Mouse (Mus musculus): ENCODE measurements around the gene Sytl3. TPM values are rescaled to one million over a fixed set of nuclear protein-coding genes. Genes with fewer than 3 reads are reported as not detected.
A peak's percentile ranks its signal among the peaks of the same experiment; 100 is the strongest.
"Not testable (repeated sequence)": the region's sequence is repeated elsewhere in the genome, so short reads cannot be mapped to it uniquely, and the experiment has no call there.

Gene Sytl3
- total RNA-seq (2015) (5.4 and 7.3 TPM in 2 replicates), total RNA-seq (2017) (5.7 and 7.4 TPM in 2 replicates)

DNA sequence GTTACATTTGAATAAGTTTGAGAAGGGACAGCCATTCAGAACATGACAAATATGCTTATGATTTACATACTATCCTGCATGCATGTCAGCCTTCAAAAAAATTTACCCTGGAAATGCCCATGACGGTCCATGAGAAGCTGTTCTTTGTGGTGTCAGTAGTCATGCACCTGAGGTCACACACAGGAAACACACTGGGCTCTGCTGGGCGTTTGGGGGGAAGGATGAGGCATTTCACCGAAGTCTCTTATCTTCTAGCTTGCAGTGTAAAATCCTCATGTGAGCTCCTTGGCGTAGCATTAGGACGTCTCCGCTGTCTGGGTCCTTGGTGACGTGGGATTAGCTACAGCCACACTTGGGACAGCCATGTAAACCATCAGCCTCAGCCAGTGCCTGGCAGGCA is at the start of gene Sytl3:
Gene Sytl3 (plus strand): TSS at position 293 of the 400 bp plus-strand sequence.
- not testable (repeated sequence) for ATAC-seq (ENCODE audit: poor library complexity, severe bottlenecking)

DNA sequence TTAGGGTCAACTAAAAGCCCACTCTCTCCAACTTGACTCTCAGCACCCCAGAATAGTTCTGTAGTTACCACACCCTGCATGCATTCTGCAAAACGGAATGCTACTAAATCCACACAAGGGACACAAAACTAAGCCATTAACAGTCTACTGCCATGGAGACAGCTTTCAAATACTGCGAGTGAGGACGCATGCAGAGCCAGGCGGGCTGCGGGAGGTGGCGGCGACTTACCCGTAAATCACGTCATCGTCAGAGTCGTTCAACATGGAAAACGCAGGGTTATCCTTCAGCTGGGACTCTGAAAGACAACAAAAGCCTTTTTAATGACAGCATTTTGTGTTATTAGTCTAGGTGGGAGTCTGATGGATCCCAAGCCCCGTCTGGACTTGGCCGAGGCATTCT is 45.4 kb upstream of the Sytl3 start:
- not testable (repeated sequence) for ATAC-seq (ENCODE audit: poor library complexity, severe bottlenecking)

DNA sequence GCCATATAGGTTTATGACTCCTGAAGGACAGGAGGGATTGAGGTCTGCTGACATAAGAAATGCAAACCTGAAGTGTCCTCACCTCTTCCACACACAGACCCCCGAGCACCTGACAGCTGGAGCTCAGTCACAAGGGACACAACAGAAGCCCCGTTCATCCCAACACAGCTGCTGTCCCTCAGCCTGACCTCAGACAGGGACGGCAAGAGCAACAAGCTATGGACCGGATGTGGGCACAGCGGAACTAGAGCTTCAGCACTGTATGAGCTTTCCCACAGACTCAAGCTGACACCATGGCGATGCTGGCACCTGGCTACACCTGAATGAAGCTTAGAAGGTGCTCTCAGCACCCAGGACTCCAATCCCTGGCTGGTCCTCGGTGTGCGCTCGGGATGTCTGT is 44.6 kb upstream of the Sytl3 start:
- not testable (repeated sequence) for ATAC-seq (ENCODE audit: poor library complexity, severe bottlenecking)

DNA sequence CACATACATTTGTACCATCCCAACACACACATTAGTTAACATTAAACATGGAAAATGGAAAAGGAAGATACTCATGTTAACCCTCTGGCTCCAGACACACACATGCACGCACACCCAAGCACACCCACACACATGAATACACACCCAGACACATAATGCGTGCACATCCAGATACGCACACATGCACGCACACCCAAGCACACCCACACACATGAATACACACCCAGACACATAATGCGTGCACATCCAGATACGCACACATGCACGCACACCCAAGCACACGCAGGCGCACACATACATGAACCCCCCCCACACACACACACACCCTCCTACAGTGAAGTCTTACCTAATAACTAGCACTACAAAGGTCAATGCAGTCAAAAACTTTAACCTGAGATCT is 42.2 kb upstream of the Sytl3 start:
- not testable (repeated sequence) for ATAC-seq (ENCODE audit: poor library complexity, severe bottlenecking)

DNA sequence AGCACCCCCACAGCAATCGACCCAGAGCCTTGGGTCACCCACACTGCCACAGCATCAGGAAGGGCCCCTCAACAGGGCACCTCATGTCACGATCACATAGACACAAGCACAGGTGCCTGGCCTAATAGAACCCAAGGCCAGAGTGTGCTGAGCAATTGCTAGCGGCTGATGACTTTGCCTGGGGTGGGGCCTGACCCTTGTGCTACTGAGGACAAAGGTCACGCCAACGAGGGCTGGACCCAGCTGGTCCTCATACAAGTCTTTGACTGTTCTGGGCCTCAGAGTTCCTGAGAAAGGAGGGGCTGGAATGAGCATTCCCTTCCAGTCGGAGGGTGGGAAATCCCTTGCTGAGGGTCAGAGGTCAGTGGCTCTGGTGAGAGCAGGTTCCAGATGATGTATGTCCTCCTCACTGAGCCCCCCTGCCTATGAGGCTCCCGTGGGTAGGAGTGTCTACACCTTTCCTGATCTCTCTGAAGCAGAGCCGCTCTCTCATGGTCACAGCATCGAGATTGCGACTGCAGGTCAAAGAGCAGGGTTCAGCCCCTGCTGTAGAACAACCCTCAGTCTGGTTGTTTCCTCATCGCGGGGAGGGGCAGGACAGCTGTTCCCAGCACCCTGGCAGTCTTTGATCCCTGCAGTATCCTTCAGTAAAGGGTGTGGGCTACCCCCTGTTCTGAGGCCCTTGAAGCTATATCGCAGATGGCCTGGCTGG is 41.0 kb upstream of the Sytl3 start:
- not testable (repeated sequence) for ATAC-seq (ENCODE audit: poor library complexity, severe bottlenecking)

DNA sequence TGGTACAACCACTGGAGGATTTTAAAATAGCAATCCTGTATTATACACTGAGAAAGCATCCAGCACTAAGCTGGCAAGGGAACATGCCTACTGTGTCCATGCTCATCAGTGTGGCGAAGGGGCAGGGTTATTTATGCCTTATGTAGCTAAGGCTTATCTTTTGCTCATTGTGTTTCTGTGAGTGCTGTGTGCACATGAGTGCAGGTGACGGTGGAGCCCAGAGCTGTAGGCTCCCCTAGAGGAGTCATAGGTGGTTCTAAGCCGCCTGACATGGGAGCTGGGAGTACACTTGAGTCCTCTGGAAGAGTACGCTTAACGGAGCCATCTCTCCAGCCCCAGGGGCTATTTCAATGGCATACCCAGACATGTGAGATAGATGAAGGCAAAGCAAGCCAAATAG is 39.6 kb upstream of the Sytl3 start:
- not testable (repeated sequence) for ATAC-seq (ENCODE audit: poor library complexity, severe bottlenecking)

DNA sequence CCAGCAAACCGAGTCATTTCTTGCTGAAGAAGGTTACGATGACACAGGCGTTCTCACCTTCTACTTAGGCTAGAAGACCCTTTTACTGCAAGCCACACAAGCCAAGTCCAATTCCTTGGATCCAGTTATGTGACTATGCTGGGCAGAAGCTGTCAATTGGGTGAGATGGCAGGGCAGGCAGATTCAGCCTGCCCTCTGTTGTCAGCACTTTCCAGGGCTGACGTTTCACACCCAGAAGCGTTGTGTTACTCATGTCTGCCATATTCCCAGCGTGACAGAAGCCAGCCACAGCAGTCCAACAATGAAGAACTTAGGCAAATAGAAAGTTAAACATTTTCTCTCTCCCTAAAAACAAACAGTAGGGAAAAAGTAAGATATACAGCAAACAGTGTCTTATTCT is 38.9 kb upstream of the Sytl3 start:
- ATAC-seq (ENCODE audit: poor library complexity, severe bottlenecking): not testable (repeated sequence)

DNA sequence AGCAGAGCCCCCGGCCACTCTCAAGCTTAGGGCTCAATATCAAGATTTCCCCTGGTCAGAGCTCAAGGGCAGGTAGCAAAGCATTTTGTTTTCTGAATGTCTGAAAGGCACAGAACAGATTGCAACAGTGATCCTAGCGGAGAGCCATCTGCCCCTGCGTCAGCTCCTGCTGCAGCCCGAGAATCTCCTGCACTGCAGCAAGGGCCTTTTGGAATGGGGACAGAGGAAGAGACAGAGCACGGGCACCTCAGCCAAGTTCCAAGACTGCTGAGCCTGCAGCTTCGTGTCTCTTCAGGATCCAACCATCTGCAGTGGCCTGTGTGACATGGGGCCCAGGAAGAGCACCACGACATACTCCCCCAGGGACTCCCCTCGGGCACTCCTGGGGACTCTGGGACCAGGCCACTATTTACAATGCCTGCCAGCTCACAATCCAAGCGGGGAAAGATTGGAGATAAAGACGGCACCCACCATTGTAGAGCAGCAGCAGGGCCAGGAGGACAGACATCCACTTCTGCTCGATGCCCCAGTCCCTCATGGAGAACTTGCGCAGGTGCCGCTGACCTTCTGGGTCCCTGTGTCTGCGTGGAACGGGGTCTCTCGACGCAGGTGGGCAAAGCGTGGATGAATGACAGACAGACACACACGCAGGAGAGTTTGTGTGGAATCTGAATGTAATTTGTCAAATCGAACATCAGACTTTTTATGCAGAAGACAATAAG is 38.0 kb upstream of the Sytl3 start:
- ATAC-seq (ENCODE audit: poor library complexity, severe bottlenecking): not testable (repeated sequence)

DNA sequence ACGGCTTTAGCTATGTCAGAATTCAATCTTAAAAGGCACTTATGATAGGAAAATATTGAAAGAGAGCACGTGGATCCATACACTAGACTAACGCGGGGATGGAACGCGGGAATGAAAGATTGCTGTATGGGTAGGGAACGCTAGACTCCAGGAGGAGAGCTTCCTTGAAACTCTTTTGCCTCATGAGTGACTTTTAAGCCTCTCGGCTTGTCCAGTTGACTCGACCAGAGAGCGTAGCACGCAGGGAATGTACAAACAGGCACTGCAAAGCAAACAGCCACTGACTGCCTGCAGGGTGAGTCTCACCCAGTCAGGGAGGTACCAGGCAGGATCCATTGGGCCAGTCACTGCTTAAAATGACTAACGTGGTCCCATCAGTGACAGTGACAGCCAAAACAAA is 36.9 kb upstream of the Sytl3 start:
- not testable (repeated sequence) for ATAC-seq (ENCODE audit: poor library complexity, severe bottlenecking)

DNA sequence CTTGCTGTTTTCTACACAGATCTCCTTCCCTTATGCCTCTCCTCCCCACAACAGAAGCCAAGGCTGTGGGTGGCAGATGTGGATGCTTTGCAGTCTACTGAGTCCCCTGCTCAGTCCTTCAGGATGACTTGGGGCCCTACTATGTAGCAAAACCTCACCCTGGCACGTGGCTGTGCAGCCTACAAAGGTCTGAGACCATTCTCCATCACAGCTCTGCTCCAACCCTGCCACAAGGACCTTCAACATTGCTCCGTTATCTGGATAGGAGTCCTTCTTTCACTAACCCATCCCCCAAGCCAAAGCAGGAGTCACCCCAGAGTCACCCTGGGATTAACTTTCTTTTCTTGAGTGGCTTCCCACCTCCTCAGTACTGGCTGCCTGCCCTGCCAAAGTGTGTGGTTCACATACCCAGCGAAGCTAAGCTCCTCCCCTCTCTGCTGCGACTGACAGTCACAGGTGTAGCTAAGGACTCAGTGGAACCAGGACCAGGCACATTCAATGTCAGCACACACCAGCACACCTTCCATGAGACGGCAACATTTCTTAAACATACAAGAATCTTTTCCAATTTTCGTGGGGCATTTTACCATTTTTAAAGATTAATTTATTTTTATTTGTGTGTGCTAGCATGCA is 33.9 kb upstream of the Sytl3 start:
- ATAC-seq (ENCODE audit: poor library complexity, severe bottlenecking): not testable (repeated sequence)

DNA sequence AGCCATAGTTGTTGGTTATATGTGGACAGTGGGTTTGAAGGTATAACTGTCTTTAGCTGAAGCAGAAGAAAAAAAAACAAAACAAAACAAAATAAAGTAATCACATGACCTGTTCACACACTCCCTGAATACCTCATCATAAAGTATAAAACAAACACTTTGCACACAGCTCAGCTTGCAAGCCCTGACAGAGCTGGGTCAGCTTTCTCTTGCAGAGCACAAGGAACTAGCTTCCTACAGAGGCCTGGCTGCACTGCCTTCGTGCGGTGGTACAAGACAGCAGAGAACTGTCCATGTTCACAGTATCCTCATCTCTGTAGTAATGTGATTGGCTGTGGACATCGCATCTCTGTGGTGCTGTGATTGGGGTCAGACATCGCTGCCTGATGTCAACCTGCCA is 28.5 kb upstream of the Sytl3 start:
- not testable (repeated sequence) for ATAC-seq (ENCODE audit: poor library complexity, severe bottlenecking)

DNA sequence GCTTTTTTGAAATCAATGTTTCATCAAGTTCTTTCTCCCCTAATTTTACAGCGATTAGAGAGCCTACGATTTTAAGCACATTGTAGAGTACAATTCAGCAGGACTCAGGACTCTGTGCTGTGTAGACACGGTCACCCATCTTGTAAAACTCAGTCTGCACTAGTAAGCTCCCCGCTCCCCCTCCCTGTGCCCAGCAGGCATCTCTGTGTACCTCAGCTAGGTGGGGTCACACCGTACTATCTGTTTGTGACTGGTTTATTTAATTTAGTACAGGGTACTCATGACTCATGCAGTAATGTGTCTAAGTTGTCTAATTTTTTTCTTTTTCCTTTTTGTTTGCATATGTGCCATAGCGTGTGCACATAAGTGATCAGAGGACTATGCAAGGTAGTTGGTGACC is 26.0 kb upstream of the Sytl3 start:
- not testable (repeated sequence) for ATAC-seq (ENCODE audit: poor library complexity, severe bottlenecking)

DNA sequence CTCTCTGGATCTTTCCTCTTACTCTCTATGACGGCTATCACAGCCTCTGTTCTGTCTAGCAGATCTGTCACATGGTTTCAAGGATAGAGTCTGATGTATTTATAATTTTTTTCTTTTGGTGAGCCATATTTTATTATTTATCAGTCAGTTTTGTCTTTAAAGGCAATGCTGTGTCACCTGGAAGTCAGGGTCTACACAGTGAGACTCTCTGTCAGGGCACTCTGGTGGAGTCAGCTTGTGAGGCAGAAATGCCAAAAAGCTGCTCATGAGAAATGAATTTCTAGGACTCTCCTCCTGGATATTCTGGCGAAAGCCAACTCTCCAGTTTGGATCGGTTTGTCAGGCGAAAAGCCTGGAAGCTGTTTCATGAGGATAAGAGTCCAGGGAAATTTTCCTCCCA is 23.1 kb upstream of the Sytl3 start:
- ATAC-seq (ENCODE audit: poor library complexity, severe bottlenecking): not testable (repeated sequence)

DNA sequence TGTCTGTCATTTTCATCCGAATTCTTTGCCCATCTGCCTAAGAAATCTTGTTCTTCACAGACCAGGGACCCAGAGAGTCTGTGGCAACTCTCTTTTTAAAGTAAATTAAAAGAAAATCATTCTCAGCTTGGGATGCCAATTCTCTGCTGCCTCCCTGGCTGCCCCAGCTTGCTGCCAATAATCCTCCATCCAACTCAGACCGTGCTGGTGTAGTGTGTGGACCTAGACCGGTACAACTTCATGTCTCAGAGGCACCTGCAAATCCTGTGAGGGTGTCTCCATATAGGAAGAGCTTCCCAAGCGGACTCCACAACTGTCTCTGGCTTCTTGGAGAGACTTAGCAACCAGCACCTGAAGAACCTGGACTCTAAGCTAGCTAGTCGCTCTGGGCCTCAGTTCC is 22.0 kb upstream of the Sytl3 start:
- no peak for ATAC-seq (ENCODE audit: poor library complexity, severe bottlenecking)

DNA sequence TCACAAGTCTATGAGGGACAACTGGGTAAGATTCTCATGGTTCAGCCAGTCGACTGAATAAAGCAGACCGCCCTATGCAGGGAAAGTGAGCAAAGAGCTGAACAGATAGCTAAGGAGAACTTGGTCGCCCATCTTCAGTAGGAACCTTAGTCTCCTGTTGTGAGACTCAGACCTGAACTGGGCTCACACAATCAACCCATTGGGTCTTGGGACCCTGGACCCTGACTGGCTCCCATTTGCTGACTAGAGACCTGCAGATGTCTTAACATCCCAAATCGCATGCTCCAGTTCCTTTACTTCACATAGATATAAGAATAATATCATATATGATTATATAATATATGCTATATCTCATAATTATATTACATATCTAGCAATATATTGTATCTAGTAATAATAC is 21.5 kb upstream of the Sytl3 start:
- ATAC-seq (ENCODE audit: poor library complexity, severe bottlenecking): not testable (repeated sequence)

DNA sequence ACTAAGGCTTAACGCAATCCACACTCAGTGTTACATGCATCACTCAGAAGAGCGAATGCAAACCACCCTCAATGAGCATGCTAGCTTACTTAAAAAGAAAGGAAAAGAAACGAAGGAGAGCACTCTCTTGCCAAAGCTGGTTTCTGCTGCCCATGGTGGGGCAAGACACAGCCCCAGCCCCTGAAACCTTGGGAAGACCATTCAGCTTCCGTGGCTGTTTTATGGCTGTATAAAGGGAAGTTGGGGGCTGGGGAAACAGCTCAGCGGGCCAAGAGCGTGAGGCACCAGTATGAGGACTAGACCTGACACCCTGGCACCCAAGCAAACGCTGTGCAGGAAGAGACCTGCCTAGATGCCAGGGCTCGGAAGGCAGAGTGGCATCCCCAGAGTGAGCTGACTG is 20.4 kb upstream of the Sytl3 start:
- ATAC-seq (ENCODE audit: poor library complexity, severe bottlenecking): peak; percentile 45

DNA sequence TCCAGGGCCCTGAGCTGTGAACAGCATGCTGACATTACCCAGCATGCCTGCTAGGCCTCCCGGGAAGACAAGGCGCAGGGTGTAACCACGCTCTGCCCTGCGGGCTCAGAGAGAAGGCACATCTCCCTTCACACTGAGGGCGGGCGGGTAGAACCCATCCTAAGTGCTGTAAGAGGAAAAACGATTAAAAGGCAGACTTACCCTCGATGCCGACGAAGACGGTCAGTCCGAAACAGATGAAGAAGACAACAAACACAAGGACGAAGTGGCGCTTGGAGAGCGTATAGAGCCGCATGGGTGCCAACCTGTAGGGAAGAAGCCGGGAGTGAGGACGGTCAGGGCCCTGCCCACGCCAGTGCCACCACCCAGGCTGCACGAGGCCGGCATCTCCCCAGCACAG is 19.4 kb upstream of the Sytl3 start:
- ATAC-seq (ENCODE audit: poor library complexity, severe bottlenecking): not testable (repeated sequence)

DNA sequence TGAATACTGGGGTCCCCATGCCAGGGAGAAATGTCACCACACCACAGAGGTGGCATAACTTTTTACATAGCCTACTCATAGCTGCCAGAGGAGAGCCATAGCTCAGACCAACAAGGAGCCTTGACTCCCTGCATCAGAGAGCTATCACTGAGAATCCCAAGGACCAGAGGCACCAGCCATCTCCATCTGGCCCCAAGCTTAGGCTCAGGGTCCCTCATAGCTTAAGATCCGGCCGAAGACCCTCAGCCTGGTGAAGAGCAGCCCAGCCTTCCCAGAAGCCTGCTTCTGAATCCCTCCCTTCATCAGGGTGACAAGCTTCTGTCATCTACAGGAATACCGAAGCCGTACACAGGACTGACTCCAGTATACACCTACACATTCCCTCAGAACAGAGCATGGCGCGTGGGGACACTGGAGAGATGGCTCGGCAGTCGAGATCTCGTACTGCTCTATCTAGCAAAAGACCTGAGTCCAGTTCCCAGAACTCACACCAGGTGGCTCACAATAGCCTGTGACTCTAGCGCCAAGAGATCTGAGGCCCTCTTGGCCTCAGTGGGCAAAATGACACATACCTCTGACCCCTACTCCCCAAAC is 18.8 kb upstream of the Sytl3 start:
- ATAC-seq (ENCODE audit: poor library complexity, severe bottlenecking): not testable (repeated sequence)

DNA sequence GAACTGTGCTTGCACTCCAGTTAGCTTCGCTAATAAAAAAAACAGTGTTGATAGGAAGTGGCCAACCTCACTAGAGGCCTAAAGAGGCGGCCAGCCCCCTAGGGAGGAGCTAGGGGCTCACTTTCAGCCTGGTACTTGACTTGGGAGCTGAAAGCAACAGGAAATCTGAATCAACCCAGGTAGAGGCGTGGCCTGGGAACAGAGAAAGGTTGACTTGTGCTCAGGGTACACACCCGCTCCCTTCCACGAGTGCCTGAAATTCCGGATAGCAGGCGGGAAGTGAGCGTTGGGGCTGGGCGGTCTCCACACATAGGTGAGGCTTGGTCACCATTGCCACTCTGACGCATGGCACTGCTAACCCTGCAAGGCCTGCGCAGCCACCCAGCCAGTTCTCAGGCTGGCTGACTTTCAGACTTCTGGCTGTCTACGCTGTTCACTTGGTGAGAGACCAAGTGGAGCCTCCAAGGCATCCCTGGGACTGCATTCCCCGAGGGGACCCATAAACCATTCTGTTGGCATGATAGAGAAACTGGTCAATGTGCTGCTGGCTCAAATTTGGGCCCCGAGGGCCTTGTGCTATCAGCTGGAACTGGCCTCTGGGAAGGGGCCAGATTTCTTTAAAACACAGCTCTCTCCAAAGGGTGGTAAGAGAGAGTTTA is 18.0 kb upstream of the Sytl3 start:
- ATAC-seq (ENCODE audit: poor library complexity, severe bottlenecking): peak; percentile 72

DNA sequence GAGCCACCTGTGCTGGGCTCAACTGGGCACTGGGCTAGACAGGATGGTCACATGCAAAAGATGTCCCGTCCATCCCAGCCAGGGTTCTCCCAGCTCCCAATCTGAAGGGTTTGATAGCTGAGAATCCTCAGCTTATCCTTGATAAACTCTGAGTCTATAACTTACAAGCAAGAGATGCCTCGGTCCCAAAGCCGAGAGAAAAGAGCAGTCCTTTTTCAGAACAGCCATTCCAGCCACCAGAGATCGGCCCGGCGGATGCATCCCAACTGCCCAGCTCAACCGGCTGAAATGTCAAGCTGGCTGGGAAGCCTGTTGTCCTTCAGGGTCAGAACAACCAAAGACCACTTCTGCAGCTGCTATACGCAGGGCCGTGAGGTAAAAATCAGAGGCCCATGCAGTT is 14.7 kb upstream of the Sytl3 start:
- ATAC-seq (ENCODE audit: poor library complexity, severe bottlenecking): not testable (repeated sequence)

DNA sequence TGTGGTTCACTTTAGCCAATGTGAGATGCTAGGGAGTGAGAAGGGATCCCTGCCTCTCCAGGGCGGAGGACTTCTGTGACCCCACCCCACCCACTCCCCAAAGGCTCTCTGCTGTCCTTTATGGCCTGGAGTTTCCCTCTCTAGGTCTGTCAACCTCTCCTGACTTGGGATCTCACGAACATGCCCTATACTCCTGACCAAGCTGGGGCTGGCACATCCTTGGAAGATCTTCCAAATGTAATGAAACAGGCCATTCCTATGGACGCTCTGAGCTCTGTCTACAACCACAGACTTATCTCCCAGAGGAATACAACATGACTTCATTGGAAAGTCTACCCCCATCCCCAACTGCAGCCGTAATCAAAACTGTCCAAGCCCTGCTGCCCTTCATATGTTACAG is 14.2 kb upstream of the Sytl3 start:
- ATAC-seq (ENCODE audit: poor library complexity, severe bottlenecking): not testable (repeated sequence)
